Mouse (Mus musculus) limb, embryonic 12.5 days (tissue): ENCODE data around the gene Metap2. TPM values are rescaled to one million over a fixed set of nuclear protein-coding genes. Genes with fewer than 3 reads are reported as not detected.
A peak's percentile ranks its signal among the peaks of the same experiment; 100 is the strongest.
"Not testable (repeated sequence)": the region's sequence is repeated elsewhere in the genome, so short reads cannot be mapped to it uniquely, and the experiment has no call there.

Experiments
- ATAC-seq: fragments of 200-750 bp; cut with Nextera tagmentation; 2 replicates; pipeline ENCODE4 v1.8.0; 2017; ENCODE audit warnings: low read depth, moderate TSS enrichment; ENCODE audit not compliant: insufficient number of reproducible peaks, insufficient read depth, low FRiP score, low TSS enrichment
- H3K27ac ChIP-seq: fragments of 300-500 bp; sonication (generic); 2 replicates; pipeline ENCODE4 v1.5.1; 2016; ENCODE audit warnings: mild to moderate bottlenecking, moderate library complexity
- H3K27me3 ChIP-seq: fragments of 300-500 bp; sonication (generic); 2 replicates; pipeline ENCODE4 v1.6.1; 2016; ENCODE audit warnings: mild to moderate bottlenecking, moderate library complexity
- H3K36me3 ChIP-seq: fragments of 300-500 bp; sonication (generic); 2 replicates; pipeline ENCODE4 v1.6.1; 2016; ENCODE audit warnings: mild to moderate bottlenecking, moderate library complexity
- H3K4me1 ChIP-seq: fragments of 300-500 bp; sonication (generic); replicated peaks from 2 replicates; pipeline ENCODE4 v1.6.1; 2016
- H3K4me2 ChIP-seq: fragments of 300-500 bp; sonication (generic); 2 replicates; pipeline ENCODE4 v1.6.1; 2016; ENCODE audit warnings: mild to moderate bottlenecking, moderate library complexity
- H3K4me3 ChIP-seq: fragments of 300-500 bp; sonication (generic); replicated peaks from 2 replicates; pipeline ENCODE4 v1.5.1; 2016; ENCODE audit warnings: mild to moderate bottlenecking
- H3K9ac ChIP-seq: fragments of 300-500 bp; sonication (generic); replicated peaks from 2 replicates; pipeline ENCODE4 v1.6.1; 2016; ENCODE audit warnings: mild to moderate bottlenecking, moderate library complexity
- H3K9me3 ChIP-seq: fragments of 300-500 bp; sonication (generic); 2 replicates; pipeline ENCODE4 v1.6.1; 2016; ENCODE audit warnings: mild to moderate bottlenecking, moderate library complexity
- WGBS: fragments of 180-500 bp; shearing (Covaris S2); methylation state at CpG from one replicate; pipeline ENCODE4 v1.1.7; 2016; 5-methylcytosine and 5-hydroxymethylcytosine counted together
- polyA plus RNA-seq: library from polyadenylated mRNA; unstranded; fragments of >200 nt; fragmentation: Nextera tagmentation; extraction: Ambion mirVana; gene quantifications from 2 replicates; pipeline ENCODE4 v1.2.1, GENCODE M21; 2016

Metap2 gene
- polyA plus RNA-seq, 1 experiment from 2014 or later: 207 TPM

GRCm38 (mm10) chr10:93813755-93814154 is 83.1 kb downstream of the Metap2 start:
- Histone ChIP-seq H3K4me2 (no peak overlapping the region), H3K27ac (no peak overlapping the region), H3K9me3 (no peaks in the 10 kb centered on the region), H3K27me3 (peaks cover 22% of the 10 kb centered on the region), H3K9ac (no peak overlapping the region), H3K4me3 (no peak overlapping the region), H3K4me1 (no peaks in the 10 kb centered on the region), H3K36me3 (no peaks in the 10 kb centered on the region)
- WGBS: 51% methylated on average over 10 of the region's 10 CpGs
- peak; percentile 72; the same call in 1 of the 2 replicates for ATAC-seq

DNA sequence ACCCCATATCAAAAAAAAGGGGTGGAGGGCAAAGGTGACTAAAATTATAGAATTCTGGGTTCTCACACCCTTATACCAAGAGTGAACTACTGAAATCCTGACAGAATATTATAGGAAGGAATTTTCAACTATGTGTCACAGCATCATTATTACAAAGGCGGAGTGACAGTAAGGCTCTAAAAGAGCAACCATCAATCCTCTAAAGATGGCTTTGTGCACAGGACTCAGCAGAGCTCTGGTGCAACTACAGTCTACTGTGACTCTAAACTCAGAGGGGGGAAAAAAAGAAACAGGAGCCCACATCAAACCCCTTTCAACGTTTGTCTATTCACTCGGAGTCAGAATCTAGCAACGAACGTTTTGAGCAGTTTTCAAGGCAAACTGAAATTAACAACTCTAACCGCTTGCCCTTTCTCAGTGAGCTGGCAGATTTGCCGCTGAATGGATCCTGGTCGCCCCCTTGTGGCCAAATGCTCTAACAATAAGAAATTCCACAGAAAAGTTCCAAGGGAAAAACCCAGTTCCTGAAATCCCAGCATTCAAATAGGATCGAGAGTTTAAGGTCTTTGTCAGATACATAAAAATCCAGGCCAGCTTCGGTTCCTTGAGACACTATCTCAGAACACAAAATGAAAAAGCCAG is 84.0 kb downstream of the Metap2 start:
- Histone ChIP-seq H3K9me3 (no peaks in the 10 kb centered on the region), H3K36me3 (no peaks in the 10 kb centered on the region), H3K4me1 (no peaks in the 10 kb centered on the region), H3K27ac (no peak overlapping the region), H3K4me3 (no peak overlapping the region), H3K4me2 (peak overlapping the region; percentile 23; the same call in 1 of the 2 replicates), H3K27me3 (peaks cover 20% of the 10 kb centered on the region), H3K9ac (no peak overlapping the region)
- no peak for ATAC-seq
- 20% methylated on average over 10 of the region's 10 CpGs for WGBS

- H3K9me3 ChIP-seq: no peaks in the 10 kb centered on the region
- H3K9ac ChIP-seq: no peak overlapping the region
- H3K4me2 ChIP-seq: no peak overlapping the region
- H3K4me3 ChIP-seq: no peak overlapping the region
- peaks cover 15% of the 10 kb centered on the region for H3K27me3 ChIP-seq
- H3K36me3 ChIP-seq: no peaks in the 10 kb centered on the region
- no peak overlapping the region for H3K27ac ChIP-seq
- no peaks in the 10 kb centered on the region for H3K4me1 ChIP-seq
- ATAC-seq: no peak
- 85% methylated on average over 7 of the region's 7 CpGs for WGBS
These were observed 84.8 kb downstream of the Metap2 start for GRCm38 (mm10) chr10:93812098-93812497.

DNA sequence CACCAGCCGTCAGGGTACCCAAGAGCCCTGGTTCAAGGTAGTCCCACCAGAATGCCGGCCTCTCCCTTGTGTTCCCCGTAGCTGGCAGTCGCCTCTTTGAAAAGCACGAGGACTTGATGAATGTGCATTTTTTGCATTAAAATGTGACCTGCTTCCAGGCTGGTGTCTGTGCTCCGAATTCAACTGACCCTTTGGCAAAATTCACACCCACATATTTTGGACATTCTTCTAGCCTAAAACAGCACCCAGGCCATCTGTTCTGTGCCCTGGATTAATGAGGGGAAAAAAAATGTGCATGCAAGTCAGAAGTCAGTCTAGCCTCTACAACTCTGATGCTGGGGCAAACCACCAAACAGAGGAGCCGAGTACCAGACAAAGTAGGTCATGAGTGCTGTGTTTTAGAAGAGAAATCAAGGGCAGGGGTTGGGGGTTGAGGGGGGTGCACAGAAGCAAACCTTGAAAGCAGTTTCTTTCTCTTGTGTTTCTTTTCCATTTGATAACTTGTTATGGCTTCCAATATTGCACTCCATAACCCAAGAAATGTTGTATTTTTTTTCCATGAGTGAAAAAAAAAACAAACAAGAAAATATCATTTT is 86.2 kb downstream of the Metap2 start:
- 44% methylated on average over 7 of the region's 7 CpGs for WGBS
- Histone ChIP-seq H3K27me3 (0 out of 2 replicates have a peak, but pooled peaks cover 6% of the 10 kb centered on the region), H3K4me2 (no peak overlapping the region), H3K4me3 (no peak overlapping the region), H3K27ac (no peak overlapping the region), H3K9me3 (no peaks in the 10 kb centered on the region), H3K36me3 (no peaks in the 10 kb centered on the region), H3K9ac (no peak overlapping the region), H3K4me1 (no peaks in the 10 kb centered on the region)
- ATAC-seq: no peak

DNA sequence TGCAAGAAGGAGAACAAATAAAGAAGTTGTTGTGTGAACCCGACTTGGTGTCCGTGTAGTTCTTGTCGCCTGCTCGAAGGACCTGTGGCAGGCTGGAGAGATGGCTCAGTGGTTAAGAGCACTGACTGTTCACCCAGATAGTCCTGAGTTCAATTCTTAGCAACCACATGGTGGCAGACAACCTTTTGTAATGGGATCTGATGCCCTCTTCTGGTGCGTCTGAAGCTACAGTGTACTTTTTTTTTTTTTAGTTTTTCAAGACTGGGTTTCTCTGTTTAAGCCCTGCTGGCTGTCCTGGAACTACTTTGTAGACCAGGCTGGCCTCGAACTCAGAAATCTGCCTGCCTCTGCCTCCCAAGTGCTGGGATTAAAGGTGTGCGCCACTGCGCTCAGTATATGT is 87.5 kb downstream of the Metap2 start:
- H3K27ac ChIP-seq, H3K4me1 ChIP-seq, H3K9ac ChIP-seq, H3K36me3 ChIP-seq, H3K27me3 ChIP-seq, H3K4me3 ChIP-seq, H3K9me3 ChIP-seq, H3K4me2 ChIP-seq, ATAC-seq: not testable (repeated sequence)
- 95% methylated on average over 8 of the region's 8 CpGs for WGBS

Other genes starting within 250 kb of the Metap2 start
- 1.4 TPM in 2 replicates for gene Usp44, start 65.5 kb downstream of the Metap2 start, polyA plus RNA-seq
- 30.0 and 33.2 TPM in 2 replicates for gene Vezt, start 138.7 kb upstream of the Metap2 start, polyA plus RNA-seq
- gene Fgd6, start 138.9 kb upstream of the Metap2 start, polyA plus RNA-seq: 4.6 TPM in 2 replicates